8 mouse cellular contexts compared by ENCODE assay signal in genomic region chr6:119902204-119903080, GRCm38 (mm10). TPM values are rescaled to one million over a fixed set of nuclear protein-coding genes. Genes with fewer than 3 reads are reported as not detected.
A peak's percentile ranks its signal among the peaks of the same experiment; 100 is the strongest.
DNase-seq lines count a peak whose midpoint lies in the region; ATAC-seq and TF ChIP-seq lines count a peak whose summit lies in the region.

TSS of gene Rad52 (plus strand) at chr6:119902698.

- H3K27ac ChIP-seq in heart, embryonic 11.5 days (ENCODE audit: low read depth, low read length) = peak within 1 kb of the TSS; percentile 97
- peak within 1 kb of the TSS; percentile 97 for H3K27ac ChIP-seq in kidney, embryonic 16.5 days (ENCODE audit: low read length)
- H3K27ac ChIP-seq in liver, adult 2 months (replicated peaks; ENCODE audit: insufficient read depth, low read depth, low read length) = peak within 1 kb of the TSS; percentile 81

- peak within 1 kb of the TSS; percentile 43 for H3ac ChIP-seq in myocyte (ENCODE audit: control insufficient read depth, insufficient read length)

- no peak for TF ChIP-seq CTCF in liver, adult 2 months (IDR thresholded peaks at IDR 0.05; ENCODE audit: low read depth, low read length)

- H3K4me3 ChIP-seq in heart, embryonic 11.5 days (ENCODE audit: low read depth, low read length) = peak within 1 kb of the TSS; percentile 90
- H3K4me3 ChIP-seq in kidney, embryonic 16.5 days (ENCODE audit: low read length) = peak within 1 kb of the TSS; percentile 90
- peak within 1 kb of the TSS; percentile 95 for H3K4me3 ChIP-seq in liver, adult 2 months (ENCODE audit: insufficient read depth, low read depth, low read length)
- H3K4me3 ChIP-seq in myocyte = peak within 1 kb of the TSS; percentile 63

- peak; percentile 90 for ATAC-seq in erythroblast, adult 5-6 weeks (replicated peaks; ENCODE audit: low FRiP score, poor library complexity, severe bottlenecking)
- peak; percentile 85 for ATAC-seq in heart, embryonic 11.5 days (replicated peaks; ENCODE audit: insufficient number of reproducible peaks, low FRiP score, low TSS enrichment)
- peak; percentile 93 for ATAC-seq in kidney, embryonic 16.5 days (ENCODE audit: low FRiP score, low TSS enrichment)

- peak within 1 kb of the TSS; percentile 94 for H3K9ac ChIP-seq in heart, embryonic 11.5 days (ENCODE audit: low read depth, low read length)
- H3K9ac ChIP-seq in kidney, embryonic 16.5 days (replicated peaks; ENCODE audit: low read length) = peak within 1 kb of the TSS; percentile 92
- peak within 1 kb of the TSS; percentile 95 for H3K9ac ChIP-seq in liver, adult 2 months (ENCODE audit: low read depth, low read length)

- peak within 1 kb of the TSS; percentile 81 for H3K4me2 ChIP-seq in heart, embryonic 11.5 days
- H3K4me2 ChIP-seq in kidney, embryonic 16.5 days (replicated peaks; ENCODE audit: low read depth, low read length) = peak within 1 kb of the TSS; percentile 87
- H3K4me2 ChIP-seq in myocyte (ENCODE audit: low read depth) = peak within 1 kb of the TSS; percentile 96

- 0 out of 2 replicates have a peak, but pooled peaks cover 2% of the 10 kb centered on the region for H3K4me1 ChIP-seq in heart, embryonic 11.5 days (ENCODE audit: control insufficient read depth, insufficient read depth, low read length)
- H3K4me1 ChIP-seq in kidney, embryonic 16.5 days (ENCODE audit: insufficient read depth, low read length) = peaks cover 10% of the 10 kb centered on the region
- no peaks in the 10 kb centered on the region for H3K4me1 ChIP-seq in liver, adult 2 months (ENCODE audit: control insufficient read depth, insufficient read depth, low read length)

- no peaks in the 10 kb centered on the region for H3K36me3 ChIP-seq in heart, embryonic 11.5 days (ENCODE audit: control insufficient read depth, insufficient read depth, low read length)
- H3K36me3 ChIP-seq in kidney, embryonic 16.5 days (ENCODE audit: insufficient read depth, low read length) = no peaks in the 10 kb centered on the region
- no peaks in the 10 kb centered on the region for H3K36me3 ChIP-seq in liver, adult 2 months (ENCODE audit: control insufficient read depth, insufficient read depth, low read length)
- H3K36me3 ChIP-seq in myocyte (ENCODE audit: control insufficient read depth, insufficient read depth) = no peaks in the 10 kb centered on the region
- H3K36me3 ChIP-seq in splenic B cell, adult 2 months (ENCODE audit: control insufficient read depth, insufficient read depth, low read length, poor library complexity, severe bottlenecking) = no peaks in the 10 kb centered on the region; the same call in 1 of the 2 replicates

- peaks cover 12% of the 10 kb centered on the region; the same call in 1 of the 2 replicates for H3K79me2 ChIP-seq in liver, adult 2 months (ENCODE audit: control insufficient read depth, insufficient read depth, low read length)
- peaks cover 33% of the 10 kb centered on the region for H3K79me2 ChIP-seq in myocyte (ENCODE audit: control insufficient read depth, insufficient read depth)

- TF ChIP-seq POLR2A in liver, adult 2 months (IDR thresholded peaks at IDR 0.05; ENCODE audit: extremely low read depth, insufficient read depth, low read length) = peak; percentile 57; the same call in 1 of the 2 replicates
- TF ChIP-seq POLR2A in myocyte (IDR thresholded peaks at IDR 0.05; ENCODE audit: insufficient read length, low read depth) = peak; percentile 73

- WGBS in heart, embryonic 11.5 days (ENCODE audit: insufficient replicate concordance) = 1% methylated on average over 67 of the region's 67 CpGs
- under 1% methylated on average over 67 of the region's 67 CpGs for WGBS in kidney, embryonic 16.5 days
- under 1% methylated on average over 67 of the region's 67 CpGs for WGBS in liver, adult 2 months

- H3K27me3 ChIP-seq in heart, embryonic 11.5 days (ENCODE audit: control insufficient read depth, insufficient read depth, low read length) = no peaks in the 10 kb centered on the region
- no peaks in the 10 kb centered on the region for H3K27me3 ChIP-seq in kidney, embryonic 16.5 days (ENCODE audit: insufficient read depth, low read length)
- H3K27me3 ChIP-seq in liver, adult 2 months (ENCODE audit: control insufficient read depth, insufficient read depth, low read length) = no peaks in the 10 kb centered on the region
- no peaks in the 10 kb centered on the region for H3K27me3 ChIP-seq in myocyte (ENCODE audit: control insufficient read depth, insufficient read depth, insufficient read length)
- no peaks in the 10 kb centered on the region for H3K27me3 ChIP-seq in splenic B cell, adult 2 months (ENCODE audit: control insufficient read depth, insufficient read depth, low read length, poor library complexity, severe bottlenecking)

- no peaks in the 10 kb centered on the region for H3K9me3 ChIP-seq in heart, embryonic 11.5 days (replicated peaks; ENCODE audit: control insufficient read depth, low read length)
- no peaks in the 10 kb centered on the region for H3K9me3 ChIP-seq in kidney, embryonic 16.5 days (ENCODE audit: low read length)

- peak; percentile 73 to 78 for DNase-seq in B cell, adult 2 months
- peak; percentile 98 for DNase-seq in brain, adult 2 months (ENCODE audit: low read depth, low spot score)
- peak; percentile 84 for DNase-seq in liver, adult 2 months (ENCODE audit: extremely low read depth, low read depth, low spot score)
- peak; percentile 87 for DNase-seq in splenic B cell, adult 2 months (ENCODE audit: low read depth, low spot score)

TF ChIP-seq in myocyte, 11 proteins besides CTCF, POLR2A, EP300 and RAD21:
- TF ChIP-seq REST (IDR thresholded peaks at IDR 0.05; ENCODE audit: insufficient read depth, insufficient read length) (no peak), POLR2AphosphoS2 (IDR thresholded peaks at IDR 0.05; ENCODE audit: insufficient read length, low read depth) (peak; percentile 76), USF1 (IDR thresholded peaks at IDR 0.05; ENCODE audit: low read depth) (no peak), CEBPB (IDR thresholded peaks at IDR 0.05; ENCODE audit: insufficient read depth, poor library complexity, severe bottlenecking) (no peak), TCF12 (IDR thresholded peaks at IDR 0.05; ENCODE audit: insufficient read depth, poor library complexity, severe bottlenecking) (no peak), MAX (IDR thresholded peaks at IDR 0.05; ENCODE audit: low read depth) (no peak), MYOD1 (IDR thresholded peaks at IDR 0.05; ENCODE audit: control insufficient read depth in 1 of 3, insufficient read length in 2 of 3, low read depth in 2 of 3) (no peak)

RNA-seq across cellular contexts. Expression of gene Rad52, which starts in this region (rescaled TPM):
- 9.6 and 16.9 TPM in 2 replicates for total RNA-seq in erythroblast, adult 5-6 weeks (2015; ENCODE audit: low replicate concordance)
- 14.1 and 26.9 TPM in 2 replicates for total RNA-seq in erythroblast, adult 5-6 weeks (2017; ENCODE audit: low replicate concordance)
- polyA plus RNA-seq in heart, embryonic 11.5 days (2014; fragmentation: Nextera tagmentation; extraction: Ambion mirVana) = 10.9 and 18.4 TPM in 2 replicates
- polyA plus RNA-seq in kidney, embryonic 16.5 days (2015; fragmentation: Nextera tagmentation; extraction: Ambion mirVana) = 26.3 and 27.9 TPM in 2 replicates
- total RNA-seq in liver, adult 2 months (2014; rRNA removed) = 10.5 and 11.5 TPM in 2 replicates
- polyA plus RNA-seq in liver, adult 2 months (2012; rRNA removed) = 7.9 and 10.3 TPM in 2 replicates
- polyA plus RNA-seq in myocyte (2012; fragmentation: generic; extraction: Trizol) = 12.0 TPM

Comparison
In these comparisons a context has a peak if more than half of its experiments do, and no peak if none do; other contexts are left out.
1. Peak in every context shown above with its lines: DNase-seq, ATAC-seq, H3K4me3 ChIP-seq and H3K27ac ChIP-seq.